Mouse (Mus musculus) ES-Bruce4 (cell line): ENCODE data around the gene Pxt1.

Experiments
- CTCF ChIP-seq: IDR thresholded peaks from one replicate; pipeline ENCODE4 v1.8.1; 2011; ENCODE audit warnings: low read depth, low read length
- EP300 ChIP-seq: IDR thresholded peaks from 2 replicates; pipeline ENCODE4 v1.6.1; 2011; ENCODE audit warnings: low read depth, low read length; ENCODE audit not compliant: insufficient read depth
- POLR2A ChIP-seq: IDR thresholded peaks from one replicate; pipeline ENCODE4 v1.8.1; 2011; ENCODE audit warnings: low read length; ENCODE audit not compliant: insufficient read depth

DNA sequence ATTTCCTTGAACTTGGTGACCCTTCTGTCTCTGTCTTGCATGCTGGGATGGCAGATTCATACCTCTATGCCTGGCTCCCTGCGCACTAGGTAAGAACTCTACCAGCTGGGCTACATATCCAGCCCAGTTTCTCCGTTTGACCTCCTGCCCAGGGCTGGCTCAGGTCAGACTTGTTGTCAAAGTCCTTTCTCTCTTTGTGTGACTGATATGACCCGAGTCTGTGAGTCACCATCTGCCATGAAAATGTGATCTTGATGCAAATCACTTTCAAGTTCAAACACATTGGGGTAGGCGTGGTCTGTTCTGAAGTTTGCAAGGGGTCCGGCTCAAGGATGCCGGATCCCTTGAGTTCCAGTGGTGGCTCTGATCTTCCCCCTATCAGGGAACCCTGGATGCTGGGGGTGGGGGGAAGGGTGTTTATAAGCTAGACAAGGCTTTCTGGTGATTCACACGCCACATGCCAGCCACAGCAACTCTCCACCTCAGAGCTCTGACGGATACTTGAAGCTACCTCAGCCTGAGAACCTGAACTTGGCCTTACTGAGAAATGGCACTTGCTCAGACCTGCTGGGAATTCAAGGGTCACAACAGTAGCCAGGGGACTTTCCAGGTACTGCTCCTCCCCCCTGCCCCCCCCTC is 18.6 kb downstream of the Pxt1 start:
- no peak for TF ChIP-seq CTCF
- TF ChIP-seq EP300, result no peak
- TF ChIP-seq POLR2A, result no peak
